Mouse (Mus musculus) embryonic facial prominence, embryonic 13.5 days (tissue): ENCODE measurements around the gene Uqcrfs1. TPM values are rescaled to one million over a fixed set of nuclear protein-coding genes. Genes with fewer than 3 reads are reported as not detected.

Experiments
- polyA plus RNA-seq: library from polyadenylated mRNA; unstranded; fragments of >200 nt; fragmentation: Nextera tagmentation; extraction: Ambion mirVana; gene quantifications from 2 replicates; pipeline ENCODE4 v1.2.1, GENCODE M21; 2015

Gene Uqcrfs1
- polyA plus RNA-seq, 1 experiment from 2014 or later, result 191 TPM

Other genes with a start within 250 kb of the Uqcrfs1 start
- gene Agtr1a, start 208.9 kb downstream of the Uqcrfs1 start, polyA plus RNA-seq, result 2.9 and 3.1 TPM in 2 replicates
- gene Dusp22, start 114.6 kb upstream of the Uqcrfs1 start, polyA plus RNA-seq, result 23.4 and 29.1 TPM in 2 replicates
- gene Irf4, start 203.9 kb upstream of the Uqcrfs1 start, polyA plus RNA-seq, result 0.06 and 0.15 TPM in 2 replicates